Mouse (Mus musculus): Measurements from ENCODE around the gene Serpina9.

DNA sequence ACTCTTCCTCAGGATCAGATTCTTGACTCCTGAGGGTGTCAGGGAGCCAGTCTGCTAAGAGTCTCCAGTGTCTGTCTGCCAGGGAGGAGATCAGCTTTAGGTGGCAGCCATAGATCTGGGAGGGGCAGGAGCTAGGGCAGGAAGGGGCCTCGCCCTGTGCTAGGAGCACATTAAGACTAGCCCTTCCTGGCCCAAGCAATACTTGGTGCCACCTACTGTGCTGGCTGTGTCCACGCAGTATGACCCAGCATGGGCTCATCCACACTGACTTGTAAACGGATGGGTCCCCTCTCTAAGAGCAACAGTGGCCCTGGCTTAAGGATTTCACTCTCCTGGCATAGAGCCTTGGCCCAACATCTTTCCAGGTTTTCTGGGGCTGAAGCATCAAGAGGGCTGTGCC lies 54.8 kb downstream of the Serpina9 start, which contains the start of gene Serpina1e:
- TF ChIP-seq CTCF (IDR thresholded peaks at IDR 0.05; ENCODE audit: extremely low read depth, insufficient read depth, low read length): no peak
- TF ChIP-seq POLR2A (IDR thresholded peaks at IDR 0.05; ENCODE audit: extremely low read depth, insufficient read depth, low read length): no peak
